Mouse (Mus musculus) liver, postnatal 0 days (tissue): ENCODE measurements around the gene Usp16.

Experiments used
- CTCF ChIP-seq: sonication (generic); IDR thresholded peaks from 2 replicates; pipeline ENCODE4 v1.5.1; 2016; ENCODE audit warnings: antibody characterized with exemption, low read depth
- EP300 ChIP-seq: IDR thresholded peaks from 2 replicates; pipeline ENCODE4 v1.6.1; 2016; ENCODE audit warnings: antibody characterized with exemption, low read depth, mild to moderate bottlenecking

DNA sequence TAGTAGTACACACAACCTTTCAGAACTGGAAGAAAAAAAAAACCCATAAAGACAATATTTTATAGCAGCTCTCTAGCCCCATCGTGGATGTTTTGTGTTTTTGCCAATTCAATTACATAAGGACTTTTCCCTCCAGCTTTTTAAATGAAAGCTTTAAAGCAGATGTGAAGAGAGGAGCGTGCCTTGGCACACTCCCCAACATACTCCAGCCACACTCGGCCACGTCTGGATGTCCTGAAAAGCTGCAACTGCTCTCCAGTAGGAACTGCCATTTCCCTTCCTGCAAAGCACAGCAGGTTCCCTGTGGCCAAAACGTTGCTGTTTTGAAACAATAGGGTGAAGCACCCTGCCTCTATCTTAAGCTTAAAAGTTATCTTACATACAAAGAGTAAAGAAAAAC lies 12.2 kb upstream of the Usp16 start:
- no peak for TF ChIP-seq CTCF
- TF ChIP-seq EP300 = no peak
